Mouse (Mus musculus): ENCODE measurements at regions not wholly inside any gene's neighbourhood (a gene's known extent, or its start where the extent isn't known, plus 50 kb on each side); places are given as distances from the start of the nearest gene placed in this dataset.

DNA sequence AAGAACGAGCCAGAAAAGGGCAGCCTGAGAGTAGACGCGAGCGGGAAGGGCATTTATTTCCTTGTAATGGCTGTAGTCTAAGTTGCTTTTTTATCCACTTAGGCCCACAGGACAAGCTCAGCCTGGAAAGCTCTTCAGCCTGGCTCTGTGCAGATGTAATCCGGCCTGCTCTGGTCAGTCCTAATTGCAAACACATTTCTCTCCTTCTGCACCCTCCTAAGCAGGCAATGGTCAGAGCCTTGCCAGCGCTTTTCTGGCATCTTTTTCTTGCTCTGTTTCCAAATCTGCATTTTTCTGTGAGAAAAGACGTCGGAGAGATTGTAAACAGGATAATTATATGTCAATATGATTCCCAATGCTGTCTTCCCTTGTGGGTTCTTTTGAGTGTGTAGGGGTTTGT is 224.3 kb upstream of the Tank start:
- TF ChIP-seq TCF12 (IDR thresholded peaks at IDR 0.05; ENCODE audit: insufficient read depth, poor library complexity, severe bottlenecking): no peak
- no peak for TF ChIP-seq POLR2A (IDR thresholded peaks at IDR 0.05; ENCODE audit: insufficient read length, low read depth)
- TF ChIP-seq CEBPB (IDR thresholded peaks at IDR 0.05; ENCODE audit: insufficient read depth, poor library complexity, severe bottlenecking): no peak
- Histone ChIP-seq H3K27me3 (ENCODE audit: control insufficient read depth, insufficient read depth, insufficient read length) (no peaks in the 10 kb centered on the region), H3K4me2 (ENCODE audit: low read depth) (no peak overlapping the region), H3K36me3 (ENCODE audit: control insufficient read depth, insufficient read depth) (no peaks in the 10 kb centered on the region), H3K4me3 (no peak overlapping the region), H3K79me2 (ENCODE audit: control insufficient read depth, insufficient read depth) (no peaks in the 10 kb centered on the region), H3ac (ENCODE audit: control insufficient read depth, insufficient read length) (no peak overlapping the region)

DNA sequence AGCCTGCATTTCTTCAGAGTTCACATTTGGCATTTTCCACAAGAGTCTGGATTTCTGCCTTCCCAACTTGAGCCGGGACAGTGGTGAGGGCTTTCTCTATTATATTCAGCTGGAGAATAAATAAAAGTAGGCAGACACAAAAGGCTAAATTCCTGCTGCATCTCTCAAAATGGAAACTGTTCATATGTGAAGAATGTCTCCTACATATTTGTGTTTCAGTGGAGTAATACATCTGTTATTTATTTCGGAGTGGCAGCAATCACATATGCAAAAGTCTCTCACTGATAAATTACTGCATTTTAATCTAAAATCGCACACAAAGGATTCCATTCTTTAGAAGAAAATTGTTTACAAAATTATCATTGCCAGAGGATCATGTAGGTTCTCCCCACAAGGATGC is 230.9 kb upstream of the Tank start:
- Histone ChIP-seq H3K4me2 (ENCODE audit: low read depth) (no peak overlapping the region), H3K4me3 (no peak overlapping the region), H3ac (ENCODE audit: control insufficient read depth, insufficient read length) (no peak overlapping the region), H3K36me3 (ENCODE audit: control insufficient read depth, insufficient read depth) (no peaks in the 10 kb centered on the region), H3K27me3 (ENCODE audit: control insufficient read depth, insufficient read depth, insufficient read length) (no peaks in the 10 kb centered on the region), H3K79me2 (ENCODE audit: control insufficient read depth, insufficient read depth) (no peaks in the 10 kb centered on the region)
- TF ChIP-seq REST (IDR thresholded peaks at IDR 0.05; ENCODE audit: insufficient read depth, insufficient read length) (no peak), TCF3 (IDR thresholded peaks at IDR 0.05; ENCODE audit: insufficient read length, low read depth) (no peak), MAX (IDR thresholded peaks at IDR 0.05; ENCODE audit: low read depth) (no peak), USF1 (IDR thresholded peaks at IDR 0.05; ENCODE audit: low read depth) (no peak), MYOG (IDR thresholded peaks at IDR 0.05; ENCODE audit: control insufficient read depth in 1 of 3, insufficient read depth in 1 of 3, insufficient read length in 2 of 3, low read depth in 2 of 3) (no peak), MYOD1 (IDR thresholded peaks at IDR 0.05; ENCODE audit: control insufficient read depth in 1 of 3, insufficient read length in 2 of 3, low read depth in 2 of 3) (no peak)

GRCm38 (mm10) chr2:61346012-61346760 is 232.2 kb upstream of the Tank start:
- no peaks in the 10 kb centered on the region for H3K27me3 ChIP-seq (ENCODE audit: control insufficient read depth, insufficient read depth, insufficient read length)
- TF ChIP-seq POLR2AphosphoS2 (IDR thresholded peaks at IDR 0.05; ENCODE audit: insufficient read length, low read depth) (no peak), REST (IDR thresholded peaks at IDR 0.05; ENCODE audit: insufficient read depth, insufficient read length) (no peak), TCF12 (IDR thresholded peaks at IDR 0.05; ENCODE audit: insufficient read depth, poor library complexity, severe bottlenecking) (no peak), E2F4 (IDR thresholded peaks at IDR 0.05; ENCODE audit: insufficient read depth) (no peak), MYOD1 (IDR thresholded peaks at IDR 0.05; ENCODE audit: control insufficient read depth in 1 of 3, insufficient read length in 2 of 3, low read depth in 2 of 3) (no peak), USF1 (IDR thresholded peaks at IDR 0.05; ENCODE audit: low read depth) (no peak), SRF (IDR thresholded peaks at IDR 0.05; ENCODE audit: control insufficient read depth, insufficient read length, low read depth) (no peak), TCF3 (IDR thresholded peaks at IDR 0.05; ENCODE audit: insufficient read length, low read depth) (no peak), CEBPB (IDR thresholded peaks at IDR 0.05; ENCODE audit: insufficient read depth, poor library complexity, severe bottlenecking) (no peak), POLR2A (IDR thresholded peaks at IDR 0.05; ENCODE audit: insufficient read length, low read depth) (no peak), MAX (IDR thresholded peaks at IDR 0.05; ENCODE audit: low read depth) (no peak), MYOG (IDR thresholded peaks at IDR 0.05; ENCODE audit: control insufficient read depth in 1 of 3, insufficient read depth in 1 of 3, insufficient read length in 2 of 3, low read depth in 2 of 3) (no peak)
- H3K4me2 ChIP-seq (ENCODE audit: low read depth): no peak overlapping the region
- no peaks in the 10 kb centered on the region for H3K36me3 ChIP-seq (ENCODE audit: control insufficient read depth, insufficient read depth)
- H3ac ChIP-seq (ENCODE audit: control insufficient read depth, insufficient read length): no peak overlapping the region
- H3K79me2 ChIP-seq (ENCODE audit: control insufficient read depth, insufficient read depth): no peaks in the 10 kb centered on the region
- no peak overlapping the region for H3K4me3 ChIP-seq

GRCm38 (mm10) chr2:61345311-61345710 is 233.1 kb upstream of the Tank start:
- H3K27me3 ChIP-seq (ENCODE audit: control insufficient read depth, insufficient read depth, insufficient read length): no peaks in the 10 kb centered on the region
- no peak overlapping the region for H3K4me2 ChIP-seq (ENCODE audit: low read depth)
- H3K4me3 ChIP-seq: no peak overlapping the region
- H3K79me2 ChIP-seq (ENCODE audit: control insufficient read depth, insufficient read depth): no peaks in the 10 kb centered on the region
- H3ac ChIP-seq (ENCODE audit: control insufficient read depth, insufficient read length): no peak overlapping the region
- no peak for TF ChIP-seq CEBPB (IDR thresholded peaks at IDR 0.05; ENCODE audit: insufficient read depth, poor library complexity, severe bottlenecking)
- no peak for TF ChIP-seq MYOD1 (IDR thresholded peaks at IDR 0.05; ENCODE audit: control insufficient read depth in 1 of 3, insufficient read length in 2 of 3, low read depth in 2 of 3)
- TF ChIP-seq E2F4 (IDR thresholded peaks at IDR 0.05; ENCODE audit: insufficient read depth): no peak
- TF ChIP-seq POLR2AphosphoS2 (IDR thresholded peaks at IDR 0.05; ENCODE audit: insufficient read length, low read depth): no peak
- no peak for TF ChIP-seq POLR2A (IDR thresholded peaks at IDR 0.05; ENCODE audit: insufficient read length, low read depth)
- no peak for TF ChIP-seq SRF (IDR thresholded peaks at IDR 0.05; ENCODE audit: control insufficient read depth, insufficient read length, low read depth)
- TF ChIP-seq TCF3 (IDR thresholded peaks at IDR 0.05; ENCODE audit: insufficient read length, low read depth): no peak
- TF ChIP-seq MYOG (IDR thresholded peaks at IDR 0.05; ENCODE audit: control insufficient read depth in 1 of 3, insufficient read depth in 1 of 3, insufficient read length in 2 of 3, low read depth in 2 of 3): no peak
- TF ChIP-seq USF1 (IDR thresholded peaks at IDR 0.05; ENCODE audit: low read depth): no peak
- TF ChIP-seq TCF12 (IDR thresholded peaks at IDR 0.05; ENCODE audit: insufficient read depth, poor library complexity, severe bottlenecking): no peak
- no peak for TF ChIP-seq REST (IDR thresholded peaks at IDR 0.05; ENCODE audit: insufficient read depth, insufficient read length)
- TF ChIP-seq MAX (IDR thresholded peaks at IDR 0.05; ENCODE audit: low read depth): no peak
- H3K36me3 ChIP-seq (ENCODE audit: control insufficient read depth, insufficient read depth): no peaks in the 10 kb centered on the region

DNA sequence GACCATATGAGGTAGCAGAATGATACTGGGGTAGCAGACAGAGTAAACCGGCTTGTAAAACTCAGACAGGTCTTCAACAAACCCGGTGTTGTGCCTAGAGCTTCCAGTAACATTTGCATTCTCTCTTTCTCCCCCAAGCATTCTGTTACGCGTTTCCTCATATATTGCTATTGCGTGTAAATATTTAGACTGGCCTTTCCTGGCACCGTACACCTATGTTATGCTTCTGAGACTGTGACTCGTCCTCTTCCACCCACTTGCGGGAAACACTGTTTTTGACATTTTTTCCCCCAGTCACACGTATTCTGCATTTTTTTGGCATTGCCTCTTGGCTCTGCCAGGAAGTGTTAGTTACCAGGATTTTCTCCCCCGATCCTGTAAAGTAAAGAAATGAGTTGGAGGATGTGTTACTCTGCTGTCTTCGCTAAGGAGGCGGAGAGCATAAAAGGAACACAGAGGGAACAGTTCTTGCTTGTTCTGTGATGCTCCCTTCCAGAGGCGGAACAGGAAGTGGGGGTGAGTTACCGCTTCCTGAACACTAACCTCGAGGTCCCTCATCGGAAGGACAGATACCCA is 233.7 kb upstream of the Tank start:
- Histone ChIP-seq H3K79me2 (ENCODE audit: control insufficient read depth, insufficient read depth) (no peaks in the 10 kb centered on the region), H3K4me2 (ENCODE audit: low read depth) (no peak overlapping the region), H3K36me3 (ENCODE audit: control insufficient read depth, insufficient read depth) (no peaks in the 10 kb centered on the region), H3ac (ENCODE audit: control insufficient read depth, insufficient read length) (no peak overlapping the region), H3K4me3 (no peak overlapping the region), H3K27me3 (ENCODE audit: control insufficient read depth, insufficient read depth, insufficient read length) (no peaks in the 10 kb centered on the region)
- no peak for TF ChIP-seq E2F4 (IDR thresholded peaks at IDR 0.05; ENCODE audit: insufficient read depth)
- TF ChIP-seq MYOD1 (IDR thresholded peaks at IDR 0.05; ENCODE audit: control insufficient read depth in 1 of 3, insufficient read length in 2 of 3, low read depth in 2 of 3): no peak
- TF ChIP-seq MYOG (IDR thresholded peaks at IDR 0.05; ENCODE audit: control insufficient read depth in 1 of 3, insufficient read depth in 1 of 3, insufficient read length in 2 of 3, low read depth in 2 of 3): no peak
- no peak for TF ChIP-seq SRF (IDR thresholded peaks at IDR 0.05; ENCODE audit: control insufficient read depth, insufficient read length, low read depth)
- TF ChIP-seq TCF3 (IDR thresholded peaks at IDR 0.05; ENCODE audit: insufficient read length, low read depth): no peak
- TF ChIP-seq MAX (IDR thresholded peaks at IDR 0.05; ENCODE audit: low read depth): no peak
- no peak for TF ChIP-seq USF1 (IDR thresholded peaks at IDR 0.05; ENCODE audit: low read depth)
- no peak for TF ChIP-seq REST (IDR thresholded peaks at IDR 0.05; ENCODE audit: insufficient read depth, insufficient read length)
- TF ChIP-seq POLR2A (IDR thresholded peaks at IDR 0.05; ENCODE audit: insufficient read length, low read depth): no peak
